Mouse (Mus musculus): ENCODE measurements at regions not wholly inside any gene's neighbourhood (a gene's known extent, or its start where the extent isn't known, plus 50 kb on each side); places are given as distances from the start of the nearest gene placed in this dataset.

DNA sequence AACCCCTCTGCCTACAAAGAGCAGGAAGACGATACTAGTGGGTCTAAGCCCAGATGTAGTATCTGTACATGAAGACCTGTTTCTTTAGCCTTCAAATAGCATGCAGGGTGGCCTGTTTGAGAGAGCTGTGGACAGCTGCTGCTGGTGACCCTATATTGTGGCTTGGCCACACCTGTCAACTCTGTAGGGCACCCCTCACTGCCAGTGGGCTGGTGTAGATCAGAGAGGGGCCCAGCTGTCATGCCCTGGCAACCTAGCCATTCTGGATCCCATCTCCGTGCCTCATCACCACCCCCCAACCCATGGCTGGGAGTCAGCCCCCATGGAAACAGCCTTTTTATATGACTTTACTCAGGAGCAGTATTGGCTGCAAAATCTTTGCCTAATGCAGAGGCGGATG, 160.2 kb upstream of the Ncam1 start:
- ATAC-seq (ENCODE audit: low FRiP score) = no peak
- WGBS = 84% methylated on average over 3 of the region's 3 CpGs
- no peak overlapping the region for H3K4me2 ChIP-seq
- peaks cover 22% of the 10 kb centered on the region for H3K4me1 ChIP-seq (ENCODE audit: control insufficient read depth, insufficient read depth, low read length)
- DNase-seq (ENCODE audit: low spot score, missing footprints) = no peak
- no peak overlapping the region for H3K4me3 ChIP-seq (ENCODE audit: low read depth, low read length)
- no peak overlapping the region for H3K27ac ChIP-seq (ENCODE audit: low read depth, low read length)
- no peaks in the 10 kb centered on the region for H3K9me3 ChIP-seq (ENCODE audit: control insufficient read depth, low read length)
- no peak overlapping the region for H3K9ac ChIP-seq (ENCODE audit: low read length)
- no peaks in the 10 kb centered on the region for H3K36me3 ChIP-seq (ENCODE audit: control insufficient read depth, insufficient read depth, low read length)
- H3K27me3 ChIP-seq (ENCODE audit: control insufficient read depth, insufficient read depth, low read length) = no peaks in the 10 kb centered on the region

DNA sequence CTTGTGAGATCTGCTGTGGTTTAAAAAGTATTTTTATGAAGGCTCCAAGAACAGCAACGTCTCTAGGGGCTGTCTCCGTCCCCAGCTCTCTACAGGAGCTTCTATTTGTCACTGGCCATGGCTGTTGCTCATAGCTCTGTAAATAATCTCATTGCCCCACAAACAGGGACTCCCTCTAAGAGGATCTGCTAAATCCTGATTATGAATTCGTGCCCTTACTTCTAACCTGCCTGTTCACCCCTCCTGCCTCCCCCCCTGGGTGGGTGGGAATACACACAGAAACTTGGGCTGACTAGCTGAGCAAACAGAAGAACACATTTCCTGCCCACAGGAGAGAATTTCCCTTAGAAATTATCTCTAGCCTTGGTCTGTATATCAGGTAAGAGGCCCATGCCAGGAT, 155.9 kb upstream of the Ncam1 start:
- H3K4me2 ChIP-seq = no peak overlapping the region
- H3K4me1 ChIP-seq (ENCODE audit: control insufficient read depth, insufficient read depth, low read length) = no peaks in the 10 kb centered on the region
- DNase-seq (ENCODE audit: low spot score, missing footprints) (no peak), ATAC-seq (ENCODE audit: low FRiP score) (no peak)
- no peaks in the 10 kb centered on the region for H3K27me3 ChIP-seq (ENCODE audit: control insufficient read depth, insufficient read depth, low read length)
- WGBS = 39% methylated on average over 3 of the region's 3 CpGs
- H3K9ac ChIP-seq (ENCODE audit: low read length) = no peak overlapping the region
- H3K4me3 ChIP-seq (ENCODE audit: low read depth, low read length) = no peak overlapping the region
- H3K27ac ChIP-seq (ENCODE audit: low read depth, low read length) = no peak overlapping the region
- H3K9me3 ChIP-seq (ENCODE audit: control insufficient read depth, low read length) = no peaks in the 10 kb centered on the region
- H3K36me3 ChIP-seq (ENCODE audit: control insufficient read depth, insufficient read depth, low read length) = no peaks in the 10 kb centered on the region

DNA sequence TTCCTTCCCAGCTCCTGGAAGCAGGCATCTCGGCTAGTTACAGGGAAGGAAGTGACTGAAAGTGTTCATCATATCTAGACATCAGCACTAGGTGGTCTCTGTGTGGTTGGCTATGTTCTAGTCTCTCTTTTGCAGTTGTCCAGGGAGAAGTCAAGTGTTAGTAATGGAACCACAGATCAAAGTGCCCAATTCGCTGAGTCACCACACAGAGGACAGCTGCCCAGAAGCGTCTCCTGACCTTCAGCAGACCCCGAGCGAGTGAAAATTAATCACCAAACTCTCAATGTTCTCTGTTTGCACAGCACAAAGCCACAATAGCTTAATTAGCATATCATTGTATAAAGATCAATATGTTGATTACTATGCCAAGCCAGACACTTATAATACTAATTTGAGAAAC, 151.6 kb upstream of the Ncam1 start:
- WGBS = 72% methylated on average over 5 of the region's 5 CpGs
- H3K9ac ChIP-seq (ENCODE audit: low read length) = no peak overlapping the region

DNA sequence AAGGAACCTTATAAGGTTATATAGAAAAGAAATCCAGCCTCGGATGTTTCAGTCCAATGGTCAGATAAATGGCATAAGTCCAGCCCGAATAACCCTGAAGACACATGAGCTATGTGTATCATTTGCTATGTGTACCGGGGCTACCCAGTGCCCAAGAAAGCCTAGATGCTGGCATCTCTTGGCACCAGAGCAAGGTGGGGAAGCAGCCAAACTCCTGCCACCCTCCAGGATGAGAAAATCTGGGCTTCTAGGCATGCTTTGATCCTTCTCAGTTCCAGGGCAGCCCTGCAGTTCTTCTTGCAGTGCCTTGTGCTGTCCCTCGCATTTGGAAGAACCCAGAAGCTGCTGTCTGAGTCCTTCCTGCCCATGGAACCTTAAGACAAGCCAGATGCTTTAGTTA, 149.8 kb upstream of the Ncam1 start:
- no peaks in the 10 kb centered on the region for H3K4me1 ChIP-seq (ENCODE audit: control insufficient read depth, insufficient read depth, low read length)
- no peaks in the 10 kb centered on the region for H3K9me3 ChIP-seq (ENCODE audit: control insufficient read depth, low read length)
- H3K27ac ChIP-seq (ENCODE audit: low read depth, low read length) = no peak overlapping the region
- no peak overlapping the region for H3K4me3 ChIP-seq (ENCODE audit: low read depth, low read length)
- H3K4me2 ChIP-seq = no peak overlapping the region
- no peaks in the 10 kb centered on the region for H3K27me3 ChIP-seq (ENCODE audit: control insufficient read depth, insufficient read depth, low read length)
- H3K36me3 ChIP-seq (ENCODE audit: control insufficient read depth, insufficient read depth, low read length) = no peaks in the 10 kb centered on the region
- WGBS = 85% methylated on average over 4 of the region's 4 CpGs
- DNase-seq (ENCODE audit: low spot score, missing footprints) = no peak
- no peak overlapping the region for H3K9ac ChIP-seq (ENCODE audit: low read length)
- no peak for ATAC-seq (ENCODE audit: low FRiP score)

More for the DNA sequence above, 151.6 kb upstream of the Ncam1 start:
- Histone ChIP-seq H3K4me3 (ENCODE audit: low read depth, low read length) (no peak overlapping the region), H3K36me3 (ENCODE audit: control insufficient read depth, insufficient read depth, low read length) (no peaks in the 10 kb centered on the region), H3K9me3 (ENCODE audit: control insufficient read depth, low read length) (no peaks in the 10 kb centered on the region), H3K27me3 (ENCODE audit: control insufficient read depth, insufficient read depth, low read length) (no peaks in the 10 kb centered on the region), H3K27ac (ENCODE audit: low read depth, low read length) (no peak overlapping the region), H3K4me1 (ENCODE audit: control insufficient read depth, insufficient read depth, low read length) (no peaks in the 10 kb centered on the region), H3K4me2 (no peak overlapping the region)
- ATAC-seq (ENCODE audit: low FRiP score) (no peak), DNase-seq (ENCODE audit: low spot score, missing footprints) (no peak)

DNA sequence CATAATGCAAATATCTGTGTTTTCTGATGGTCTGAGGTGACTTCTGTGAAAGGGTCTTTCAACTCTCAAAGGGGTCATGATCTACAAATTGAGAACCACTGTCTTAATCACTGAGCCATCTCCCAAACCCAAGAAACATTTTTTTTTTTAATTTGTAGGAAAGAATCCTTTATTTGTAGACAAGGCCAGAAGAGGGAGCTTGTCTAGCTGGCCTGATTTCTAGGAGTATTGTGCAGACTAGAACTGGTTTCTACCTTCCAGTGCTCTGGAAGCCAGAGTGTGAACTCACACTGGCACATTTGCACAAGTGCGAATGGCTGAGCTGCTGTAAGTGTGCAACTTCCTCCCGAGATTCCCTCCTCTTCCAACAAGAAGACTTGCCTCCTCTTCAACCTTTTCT, 148.1 kb upstream of the Ncam1 start:
- no peaks in the 10 kb centered on the region for H3K27me3 ChIP-seq (ENCODE audit: control insufficient read depth, insufficient read depth, low read length)
- no peak overlapping the region for H3K4me3 ChIP-seq (ENCODE audit: low read depth, low read length)
- no peak for DNase-seq (ENCODE audit: low spot score, missing footprints)
- 70% methylated on average over 2 of the region's 2 CpGs for WGBS
- H3K27ac ChIP-seq (ENCODE audit: low read depth, low read length) = no peak overlapping the region
- H3K36me3 ChIP-seq (ENCODE audit: control insufficient read depth, insufficient read depth, low read length) = no peaks in the 10 kb centered on the region
- no peaks in the 10 kb centered on the region for H3K4me1 ChIP-seq (ENCODE audit: control insufficient read depth, insufficient read depth, low read length)
- no peaks in the 10 kb centered on the region for H3K9me3 ChIP-seq (ENCODE audit: control insufficient read depth, low read length)
- no peak for ATAC-seq (ENCODE audit: low FRiP score)
- no peak overlapping the region for H3K4me2 ChIP-seq
- H3K9ac ChIP-seq (ENCODE audit: low read length) = no peak overlapping the region

DNA sequence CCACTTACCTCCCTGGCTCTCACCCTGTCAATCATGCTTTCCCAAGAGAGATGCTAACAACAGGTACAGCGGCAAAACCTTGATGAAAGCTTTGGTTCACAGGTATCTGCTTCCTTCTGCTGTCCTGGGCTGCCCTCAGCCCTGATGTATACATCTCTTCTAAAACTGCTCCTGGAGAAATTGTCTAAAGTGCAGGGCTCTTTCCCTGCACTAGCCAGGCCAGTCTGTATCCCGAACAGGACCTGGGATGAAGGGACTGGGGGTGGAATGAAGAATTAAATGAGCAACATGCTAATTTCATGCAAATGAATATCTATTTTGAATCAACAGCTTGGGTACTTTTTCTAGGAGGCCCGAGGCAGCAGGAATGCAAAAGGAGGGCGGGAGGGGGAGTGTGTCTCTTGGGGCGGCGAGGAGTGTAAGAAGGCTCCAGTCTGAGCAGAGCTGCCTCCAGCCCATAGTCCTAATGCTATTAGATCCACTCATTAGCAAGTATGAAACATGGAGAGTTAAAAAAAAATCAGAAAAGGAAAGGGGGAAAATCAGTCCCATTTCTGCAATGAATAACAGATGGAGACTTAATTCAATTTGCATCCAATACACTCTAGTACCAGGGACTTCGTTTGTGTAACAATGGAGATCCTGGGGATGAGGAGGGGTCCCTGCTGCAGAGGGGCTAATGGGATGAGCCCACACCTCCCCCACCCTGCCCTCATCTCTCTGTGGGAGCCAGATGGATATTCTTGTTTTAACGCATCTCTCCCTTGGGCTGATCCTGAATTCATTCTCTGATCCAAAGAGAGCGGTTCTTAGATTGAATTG, 137.0 kb upstream of the Ncam1 start:
- no peaks in the 10 kb centered on the region for H3K36me3 ChIP-seq (ENCODE audit: control insufficient read depth, insufficient read depth, low read length)
- no peak overlapping the region for H3K9ac ChIP-seq (ENCODE audit: low read length)
- H3K4me3 ChIP-seq (ENCODE audit: low read depth, low read length) = no peak overlapping the region
- H3K9me3 ChIP-seq (ENCODE audit: control insufficient read depth, low read length) = no peaks in the 10 kb centered on the region
- H3K4me1 ChIP-seq (ENCODE audit: control insufficient read depth, insufficient read depth, low read length) = peaks cover 12% of the 10 kb centered on the region
- DNase-seq (ENCODE audit: low spot score, missing footprints) (peak; percentile 91), ATAC-seq (ENCODE audit: low FRiP score) (peak; percentile 85)
- 5% methylated on average over 9 of the region's 9 CpGs for WGBS
- peak overlapping the region; percentile 2; the same call in 1 of the 2 replicates for H3K4me2 ChIP-seq
- H3K27me3 ChIP-seq (ENCODE audit: control insufficient read depth, insufficient read depth, low read length) = no peaks in the 10 kb centered on the region
- no peak overlapping the region for H3K27ac ChIP-seq (ENCODE audit: low read depth, low read length)

DNA sequence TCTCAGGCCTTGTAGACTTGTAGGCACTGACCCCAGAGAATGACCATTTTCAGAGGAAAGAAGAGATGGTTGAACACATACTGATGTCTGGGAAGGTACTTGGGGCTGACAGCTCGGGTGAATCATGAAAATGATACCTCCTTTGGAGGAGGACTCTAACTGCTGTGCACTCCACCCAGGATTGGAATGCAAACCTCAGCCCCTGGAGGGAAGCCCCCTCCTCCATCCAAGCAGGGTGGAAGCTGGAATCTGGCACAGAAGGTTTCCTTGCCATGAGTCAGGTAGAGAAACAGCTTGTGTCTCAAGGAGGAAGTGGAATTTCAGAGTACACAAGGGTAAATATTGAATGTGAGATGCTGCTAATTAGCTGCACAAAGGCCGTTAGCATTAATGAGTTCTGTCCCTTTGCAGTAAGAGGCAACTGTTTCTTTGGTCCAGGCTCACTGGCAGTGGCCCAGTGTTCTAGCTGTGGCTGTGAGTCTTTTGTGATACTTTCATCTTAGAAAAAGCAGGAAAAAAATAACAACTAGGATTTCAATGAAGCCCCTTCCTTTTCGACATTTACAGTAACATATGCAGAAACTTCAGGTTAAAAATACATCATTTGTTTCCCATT, 129.4 kb upstream of the Ncam1 start:
- no peak overlapping the region for H3K9ac ChIP-seq (ENCODE audit: low read length)
- H3K27me3 ChIP-seq (ENCODE audit: control insufficient read depth, insufficient read depth, low read length) = no peaks in the 10 kb centered on the region
- 68% methylated on average over 3 of the region's 3 CpGs for WGBS
- H3K36me3 ChIP-seq (ENCODE audit: control insufficient read depth, insufficient read depth, low read length) = no peaks in the 10 kb centered on the region
- no peak overlapping the region for H3K27ac ChIP-seq (ENCODE audit: low read depth, low read length)
- no peak overlapping the region for H3K4me3 ChIP-seq (ENCODE audit: low read depth, low read length)
- no peak for DNase-seq (ENCODE audit: low spot score, missing footprints)
- no peaks in the 10 kb centered on the region for H3K4me1 ChIP-seq (ENCODE audit: control insufficient read depth, insufficient read depth, low read length)
- no peaks in the 10 kb centered on the region for H3K9me3 ChIP-seq (ENCODE audit: control insufficient read depth, low read length)
- no peak for ATAC-seq (ENCODE audit: low FRiP score)
- no peak overlapping the region for H3K4me2 ChIP-seq

DNA sequence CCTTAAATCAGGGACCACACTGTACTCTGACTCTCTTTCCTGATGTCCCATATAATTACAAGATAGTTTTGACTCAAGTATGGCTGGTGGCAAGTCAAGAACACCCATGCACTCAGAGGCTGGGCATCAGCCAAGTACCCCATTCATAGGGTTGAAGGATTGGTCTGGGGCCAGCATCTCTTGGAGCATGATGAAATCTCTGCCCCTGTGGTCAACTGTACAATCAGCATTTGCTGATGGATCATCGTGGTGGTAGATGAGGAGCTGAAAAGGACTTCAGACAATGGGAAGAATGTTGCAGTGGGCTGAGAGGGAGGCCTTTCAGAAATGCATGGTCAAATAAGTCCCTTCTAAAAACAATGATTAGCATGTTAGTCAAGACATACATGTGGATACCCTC, 128.6 kb upstream of the Ncam1 start:
- Histone ChIP-seq H3K9me3 (ENCODE audit: control insufficient read depth, low read length) (no peaks in the 10 kb centered on the region), H3K4me2 (no peak overlapping the region), H3K27ac (ENCODE audit: low read depth, low read length) (no peak overlapping the region), H3K4me1 (ENCODE audit: control insufficient read depth, insufficient read depth, low read length) (peaks cover under 1% of the 10 kb centered on the region; the same call in 1 of the 2 replicates), H3K36me3 (ENCODE audit: control insufficient read depth, insufficient read depth, low read length) (no peaks in the 10 kb centered on the region), H3K27me3 (ENCODE audit: control insufficient read depth, insufficient read depth, low read length) (no peaks in the 10 kb centered on the region), H3K4me3 (ENCODE audit: low read depth, low read length) (no peak overlapping the region), H3K9ac (ENCODE audit: low read length) (no peak overlapping the region)
- DNase-seq (ENCODE audit: low spot score, missing footprints) (no peak), ATAC-seq (ENCODE audit: low FRiP score) (no peak)
- 74% methylated on average over 1 of the region's 1 CpGs for WGBS

DNA sequence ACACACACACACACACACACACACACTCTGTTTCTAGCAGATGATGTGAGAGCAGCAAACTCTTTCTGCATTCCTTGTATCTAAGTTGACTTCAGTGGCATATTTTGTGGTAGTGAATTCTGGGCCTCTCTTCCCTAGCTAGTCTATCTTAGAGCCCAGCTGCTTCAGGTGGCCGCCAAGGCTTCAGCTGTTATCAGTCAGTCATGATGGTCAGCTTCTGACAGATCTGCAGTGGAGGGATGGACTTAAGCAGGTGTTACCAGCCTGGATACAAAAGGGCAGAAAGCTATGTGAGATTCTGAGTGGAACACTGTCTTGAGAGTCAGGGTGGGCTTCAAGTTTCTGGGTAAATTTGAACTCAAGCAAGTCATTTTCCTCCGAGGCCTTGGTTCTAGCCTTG, 127.1 kb upstream of the Ncam1 start:
- Histone ChIP-seq H3K4me1 (ENCODE audit: control insufficient read depth, insufficient read depth, low read length) (peaks cover 2% of the 10 kb centered on the region; the same call in 1 of the 2 replicates), H3K9ac (ENCODE audit: low read length) (no peak overlapping the region), H3K36me3 (ENCODE audit: control insufficient read depth, insufficient read depth, low read length) (no peaks in the 10 kb centered on the region), H3K4me3 (ENCODE audit: low read depth, low read length) (no peak overlapping the region), H3K27ac (ENCODE audit: low read depth, low read length) (no peak overlapping the region), H3K4me2 (no peak overlapping the region), H3K9me3 (ENCODE audit: control insufficient read depth, low read length) (no peaks in the 10 kb centered on the region), H3K27me3 (ENCODE audit: control insufficient read depth, insufficient read depth, low read length) (no peaks in the 10 kb centered on the region)
- DNase-seq (ENCODE audit: low spot score, missing footprints) = no peak
- no peak for ATAC-seq (ENCODE audit: low FRiP score)
- WGBS = 94% methylated on average over 2 of the region's 2 CpGs

Data from midbrain, embryonic 11.5 days (tissue).